ENCODE assay signal across 15 mouse cellular contexts in the genomic region with DNA sequence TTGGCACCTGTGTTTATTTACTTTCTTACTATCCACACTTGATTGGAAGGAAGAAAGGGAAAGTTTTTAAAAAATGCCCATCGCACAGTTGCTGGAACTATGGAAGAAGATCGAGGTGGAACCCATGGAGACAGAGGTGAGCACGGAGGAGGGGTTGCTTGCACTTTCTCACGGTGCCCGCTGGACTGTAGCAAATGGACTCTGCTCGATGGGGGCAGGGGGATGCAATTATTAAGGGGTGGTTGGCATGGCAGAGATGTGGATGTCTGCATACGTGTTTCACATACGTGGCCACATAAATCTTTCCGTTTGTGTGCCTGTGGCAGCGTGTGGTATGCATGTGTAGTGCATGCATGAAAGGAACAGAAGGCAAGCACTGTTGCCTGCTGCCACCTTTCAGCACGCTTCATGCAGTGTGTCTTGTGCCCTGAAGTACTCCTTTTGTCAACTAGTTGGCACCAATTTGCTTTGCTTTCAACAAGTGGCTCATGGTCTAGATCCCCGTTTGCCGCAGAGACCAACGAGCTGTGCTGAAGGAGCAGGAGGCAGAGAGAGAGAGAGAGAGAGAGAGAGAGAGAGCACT. TPM values are rescaled to one million over a fixed set of nuclear protein-coding genes. Genes with fewer than 3 reads are reported as not detected.
DNase-seq lines count a peak whose midpoint lies in the region; ATAC-seq and TF ChIP-seq lines count a peak whose summit lies in the region.
"Not testable (repeated sequence)": the region's sequence is repeated elsewhere in the genome, so short reads cannot be mapped to it uniquely, and the experiment has no call there.
"Had no signal": no experiment of that assay in that cellular context is flagged by ENCODE, and none has a peak within 500 bp of the region (broad histone marks: within the 10 kb centered on the region; RNA-seq: fewer than 3 reads in every experiment).

No protein-coding gene starts in this region.

- not testable (repeated sequence) for H3K4me3 ChIP-seq in forebrain, embryonic 11.5 days (ENCODE audit: low read depth, low read length); forebrain, embryonic 15.5 days; heart, embryonic 16.5 days (ENCODE audit: low read length); hindbrain, embryonic 14.5 days (replicated peaks; ENCODE audit: low read length); kidney, embryonic 14.5 days (ENCODE audit: low read length); midbrain, embryonic 13.5 days (replicated peaks); neural tube, embryonic 12.5 days
- peak overlapping the region; percentile 20; the same call in 1 of the 2 replicates for H3K4me3 ChIP-seq in olfactory bulb, adult 2 months (ENCODE audit: insufficient read depth, low read depth, low read length)

- 38% methylated on average over 3 of the region's 14 CpGs for WGBS in forebrain, embryonic 11.5 days
- WGBS in forebrain, embryonic 15.5 days = 7% methylated on average over 3 of the region's 14 CpGs
- WGBS in heart, embryonic 16.5 days = 41% methylated on average over 3 of the region's 14 CpGs
- 32% methylated on average over 3 of the region's 14 CpGs for WGBS in hindbrain, embryonic 14.5 days
- WGBS in kidney, embryonic 14.5 days = 50% methylated on average over 3 of the region's 14 CpGs
- 21% methylated on average over 3 of the region's 14 CpGs for WGBS in midbrain, embryonic 13.5 days
- WGBS in neural tube, embryonic 12.5 days = 22% methylated on average over 3 of the region's 14 CpGs
- WGBS in olfactory bulb, adult 2 months = 12% methylated on average over 3 of the region's 14 CpGs

- H3K36me3 ChIP-seq in forebrain, embryonic 11.5 days (ENCODE audit: control insufficient read depth, insufficient read depth, low read length); forebrain, embryonic 15.5 days; heart, embryonic 16.5 days (ENCODE audit: control insufficient read depth, insufficient read depth); hindbrain, embryonic 14.5 days (replicated peaks; ENCODE audit: control insufficient read depth, insufficient read depth); kidney, embryonic 14.5 days (ENCODE audit: control insufficient read depth, insufficient read depth, low read length); midbrain, embryonic 13.5 days; neural tube, embryonic 12.5 days: not testable (repeated sequence)

- not testable (repeated sequence) for H3K9ac ChIP-seq in forebrain, embryonic 11.5 days (ENCODE audit: low read length); forebrain, embryonic 15.5 days (replicated peaks); heart, embryonic 16.5 days (ENCODE audit: low read length); hindbrain, embryonic 14.5 days; kidney, embryonic 14.5 days (ENCODE audit: low read depth, low read length); midbrain, embryonic 13.5 days (replicated peaks); neural tube, embryonic 12.5 days

- not testable (repeated sequence) for TF ChIP-seq CTCF in olfactory bulb, adult 2 months (IDR thresholded peaks at IDR 0.05; ENCODE audit: insufficient read depth, low read depth, low read length)

- H3K4me2 ChIP-seq in forebrain, embryonic 11.5 days (ENCODE audit: low read depth, low read length, severe bottlenecking); forebrain, embryonic 15.5 days (replicated peaks); heart, embryonic 16.5 days (ENCODE audit: low read depth, low read length); hindbrain, embryonic 14.5 days (replicated peaks); kidney, embryonic 14.5 days (replicated peaks; ENCODE audit: low read depth, low read length); midbrain, embryonic 13.5 days (replicated peaks); neural tube, embryonic 12.5 days (replicated peaks): not testable (repeated sequence)

- H3K27ac ChIP-seq in forebrain, embryonic 11.5 days (ENCODE audit: low read depth, low read length); forebrain, embryonic 15.5 days (replicated peaks); heart, embryonic 16.5 days (ENCODE audit: low read length); hindbrain, embryonic 14.5 days; kidney, embryonic 14.5 days (ENCODE audit: low read depth, low read length); midbrain, embryonic 13.5 days; neural tube, embryonic 12.5 days; olfactory bulb, adult 2 months (ENCODE audit: insufficient read depth, low read depth, low read length): not testable (repeated sequence)

- not testable (repeated sequence) for DNase-seq in forebrain, embryonic 11.5 days (ENCODE audit: low spot score); hindbrain, embryonic 14.5 days (ENCODE audit: low spot score)

- H3K9me3 ChIP-seq in forebrain, embryonic 11.5 days (ENCODE audit: control insufficient read depth, low read length); forebrain, embryonic 15.5 days; heart, embryonic 16.5 days (replicated peaks; ENCODE audit: control insufficient read depth, low read length); hindbrain, embryonic 14.5 days (ENCODE audit: control insufficient read depth, low read length); kidney, embryonic 14.5 days (ENCODE audit: control insufficient read depth, low read length); midbrain, embryonic 13.5 days; neural tube, embryonic 12.5 days: not testable (repeated sequence)

- TF ChIP-seq POLR2A in olfactory bulb, adult 2 months (IDR thresholded peaks at IDR 0.05; ENCODE audit: insufficient read depth, low read depth, low read length) = not testable (repeated sequence)

- not testable (repeated sequence) for H3K27me3 ChIP-seq in forebrain, embryonic 11.5 days (ENCODE audit: control insufficient read depth, insufficient read depth, low read length); forebrain, embryonic 15.5 days; heart, embryonic 16.5 days (ENCODE audit: control insufficient read depth, insufficient read depth, low read length); hindbrain, embryonic 14.5 days (ENCODE audit: control insufficient read depth, insufficient read depth, low read length); kidney, embryonic 14.5 days (ENCODE audit: control insufficient read depth, insufficient read depth, low read length); midbrain, embryonic 13.5 days; neural tube, embryonic 12.5 days (replicated peaks)

- peak; percentile 36; the same call in 1 of the 2 replicates for ATAC-seq in forebrain, embryonic 11.5 days (replicated peaks; ENCODE audit: low FRiP score)
- peak; percentile 65 for ATAC-seq in forebrain, embryonic 15.5 days (replicated peaks)
- ATAC-seq in heart, embryonic 16.5 days (replicated peaks; ENCODE audit: extremely low read depth, insufficient read depth, low FRiP score) = 0 out of 2 replicates have a peak, but pooled peaks have one; percentile 28
- peak; percentile 42; the same call in 1 of the 2 replicates for ATAC-seq in hindbrain, embryonic 14.5 days (ENCODE audit: low FRiP score)
- peak; percentile 63; the same call in 1 of the 2 replicates for ATAC-seq in kidney, embryonic 14.5 days (ENCODE audit: low FRiP score, low TSS enrichment)
- peak; percentile 31 for ATAC-seq in midbrain, embryonic 13.5 days
- ATAC-seq in neural tube, embryonic 12.5 days (ENCODE audit: low FRiP score, low read depth) = peak; percentile 62

- H3K4me1 ChIP-seq in forebrain, embryonic 11.5 days (replicated peaks; ENCODE audit: control insufficient read depth, insufficient read depth, low read length); forebrain, embryonic 15.5 days; heart, embryonic 16.5 days (ENCODE audit: control insufficient read depth, insufficient read depth, low read length); hindbrain, embryonic 14.5 days (replicated peaks; ENCODE audit: control insufficient read depth, insufficient read depth, low read length); kidney, embryonic 14.5 days (ENCODE audit: control insufficient read depth, insufficient read depth, low read length); midbrain, embryonic 13.5 days (replicated peaks); neural tube, embryonic 12.5 days; olfactory bulb, adult 2 months (ENCODE audit: control insufficient read depth, insufficient read depth, low read length): not testable (repeated sequence)

RNA-seq across cellular contexts. Expression of a gene that starts 0.5 kb away (rescaled TPM):
- not detected in 2 replicates for polyA plus RNA-seq in forebrain, embryonic 11.5 days (2014; fragmentation: Nextera tagmentation; extraction: Ambion mirVana)
- not detected in 2 replicates for polyA plus RNA-seq in forebrain, embryonic 15.5 days (2015; fragmentation: Nextera tagmentation; extraction: Ambion mirVana)
- 0.29 TPM in 1 of 2 replicates, not detected in the other for polyA plus RNA-seq in heart, embryonic 16.5 days (2015; fragmentation: Nextera tagmentation; extraction: Ambion mirVana)
- polyA plus RNA-seq in hindbrain, embryonic 14.5 days (2014; fragmentation: Nextera tagmentation; extraction: Ambion mirVana) = not detected in 2 replicates
- polyA plus RNA-seq in kidney, embryonic 14.5 days (2014; fragmentation: Nextera tagmentation; extraction: Ambion mirVana) = not detected in 2 replicates
- not detected in 2 replicates for polyA plus RNA-seq in midbrain, embryonic 13.5 days (2015; fragmentation: Nextera tagmentation; extraction: Ambion mirVana)
- not detected in 2 replicates for polyA plus RNA-seq in neural tube, embryonic 12.5 days (2016; fragmentation: Nextera tagmentation; extraction: Ambion mirVana)
- polyA plus RNA-seq in olfactory bulb, adult 2 months (2012; ENCODE audit: insufficient read depth, insufficient read length, low replicate concordance, missing spikeins) = not detected in 2 replicates
- polyA plus RNA-seq: activated CD4-positive, CD25-positive, alpha-beta regulatory T cell, adult 4 months; embryonic facial prominence, embryonic 13.5 days; heart, embryonic 10.5 days; heart, embryonic 14.5 days; hindbrain, embryonic 11.5 days; intestine, embryonic 14.5 days; Patski had no signal

RNA-seq across cellular contexts. Expression of a gene that starts 47.2 kb away (rescaled TPM):
- 0.40 TPM in 1 of 2 replicates, not detected in the other for polyA plus RNA-seq in forebrain, embryonic 11.5 days (2014; fragmentation: Nextera tagmentation; extraction: Ambion mirVana)
- 0.20 and 0.42 TPM in 2 replicates for polyA plus RNA-seq in forebrain, embryonic 15.5 days (2015; fragmentation: Nextera tagmentation; extraction: Ambion mirVana)
- 0.05 and 0.30 TPM in 2 replicates for polyA plus RNA-seq in heart, embryonic 16.5 days (2015; fragmentation: Nextera tagmentation; extraction: Ambion mirVana)
- 0.25 and 0.56 TPM in 2 replicates for polyA plus RNA-seq in hindbrain, embryonic 14.5 days (2014; fragmentation: Nextera tagmentation; extraction: Ambion mirVana)
- polyA plus RNA-seq in kidney, embryonic 14.5 days (2014; fragmentation: Nextera tagmentation; extraction: Ambion mirVana) = 0.16 TPM in 1 of 2 replicates, not detected in the other
- 0.17 and 0.35 TPM in 2 replicates for polyA plus RNA-seq in midbrain, embryonic 13.5 days (2015; fragmentation: Nextera tagmentation; extraction: Ambion mirVana)
- polyA plus RNA-seq in neural tube, embryonic 12.5 days (2016; fragmentation: Nextera tagmentation; extraction: Ambion mirVana) = 0.28 and 0.38 TPM in 2 replicates
- polyA plus RNA-seq in olfactory bulb, adult 2 months (2012; ENCODE audit: insufficient read depth, insufficient read length, low replicate concordance, missing spikeins) = not detected in 2 replicates
- polyA plus RNA-seq: embryonic facial prominence, embryonic 13.5 days; heart, embryonic 14.5 days; hindbrain, embryonic 11.5 days; Patski had no signal

RNA-seq across cellular contexts. Expression of a gene that starts 55.4 kb away (rescaled TPM):
- 95.8 and 118 TPM in 2 replicates for polyA plus RNA-seq in forebrain, embryonic 11.5 days (2014; fragmentation: Nextera tagmentation; extraction: Ambion mirVana)
- 85.4 and 96.0 TPM in 2 replicates for polyA plus RNA-seq in forebrain, embryonic 15.5 days (2015; fragmentation: Nextera tagmentation; extraction: Ambion mirVana)
- 271 and 281 TPM in 2 replicates for polyA plus RNA-seq in heart, embryonic 16.5 days (2015; fragmentation: Nextera tagmentation; extraction: Ambion mirVana)
- 96.7 and 129 TPM in 2 replicates for polyA plus RNA-seq in hindbrain, embryonic 14.5 days (2014; fragmentation: Nextera tagmentation; extraction: Ambion mirVana)
- polyA plus RNA-seq in kidney, embryonic 14.5 days (2014; fragmentation: Nextera tagmentation; extraction: Ambion mirVana) = 256 and 257 TPM in 2 replicates
- 77.9 and 87.0 TPM in 2 replicates for polyA plus RNA-seq in midbrain, embryonic 13.5 days (2015; fragmentation: Nextera tagmentation; extraction: Ambion mirVana)
- polyA plus RNA-seq in neural tube, embryonic 12.5 days (2016; fragmentation: Nextera tagmentation; extraction: Ambion mirVana) = 105 and 110 TPM in 2 replicates
- polyA plus RNA-seq in olfactory bulb, adult 2 months (2012; ENCODE audit: insufficient read depth, insufficient read length, low replicate concordance, missing spikeins) = not detected in 2 replicates
